Mouse (Mus musculus): ENCODE data around the gene Atp8a2.
"Not testable (repeated sequence)": the region's sequence is repeated elsewhere in the genome, so short reads cannot be mapped to it uniquely, and the experiment has no call there.

The Atp8a2 gene

GRCm38 (mm10) chr14:59931412-59932058 is 265.4 kb downstream of the Atp8a2 start:
- in situ Hi-C loops (cut with MboI, MseI): no loop called here

- in situ Hi-C loops (cut with MboI, MseI): not testable (repeated sequence)
Observed at GRCm38 (mm10) chr14:59929190-59929589, 267.8 kb downstream of the Atp8a2 start.

- in situ Hi-C loops (cut with MboI, MseI): no loop called here
Observed at GRCm38 (mm10) chr14:59928781-59929180, 268.2 kb downstream of the Atp8a2 start.

- in situ Hi-C loops (cut with MboI, MseI): no loop called here
Observed at GRCm38 (mm10) chr14:59927804-59928203, 269.2 kb downstream of the Atp8a2 start.

- in situ Hi-C loops (cut with MboI, MseI): no loop called here
Observed at GRCm38 (mm10) chr14:59919865-59920264, 277.1 kb downstream of the Atp8a2 start.

- in situ Hi-C loops (cut with MboI, MseI): no loop called here
Observed at GRCm38 (mm10) chr14:59903484-59904130, 293.4 kb downstream of the Atp8a2 start.

- in situ Hi-C loops (cut with MboI, MseI): no loop called here
Observed at GRCm38 (mm10) chr14:59893971-59894370, 303.0 kb downstream of the Atp8a2 start.

- in situ Hi-C loops (cut with MboI, MseI): no loop called here
Observed at GRCm38 (mm10) chr14:59892084-59892483, 304.9 kb downstream of the Atp8a2 start.

GRCm38 (mm10) chr14:59891491-59891890 is 305.5 kb downstream of the Atp8a2 start:
- in situ Hi-C loops (cut with MboI, MseI): no loop called here

GRCm38 (mm10) chr14:59890818-59891217 is 306.2 kb downstream of the Atp8a2 start:
- in situ Hi-C loops (cut with MboI, MseI): no loop called here

GRCm38 (mm10) chr14:59890107-59890506 is 306.9 kb downstream of the Atp8a2 start:
- in situ Hi-C loops (cut with MboI, MseI): no loop called here

GRCm38 (mm10) chr14:59888446-59888845 is 308.5 kb downstream of the Atp8a2 start:
- in situ Hi-C loops (cut with MboI, MseI): no loop called here

GRCm38 (mm10) chr14:59888046-59888445 is 308.9 kb downstream of the Atp8a2 start:
- in situ Hi-C loops (cut with MboI, MseI): no loop called here

- in situ Hi-C loops (cut with MboI, MseI): no loop called here
Observed at GRCm38 (mm10) chr14:59887061-59887861, 309.7 kb downstream of the Atp8a2 start.

- in situ Hi-C loops (cut with MboI, MseI): no loop called here
Observed at GRCm38 (mm10) chr14:59883517-59884069, 313.4 kb downstream of the Atp8a2 start.

- in situ Hi-C loops (cut with MboI, MseI): no loop called here
Observed at GRCm38 (mm10) chr14:59880829-59881228, 316.1 kb downstream of the Atp8a2 start.

GRCm38 (mm10) chr14:59878248-59878647 is 318.7 kb downstream of the Atp8a2 start:
- in situ Hi-C loops (cut with MboI, MseI): no loop called here

- in situ Hi-C loops (cut with MboI, MseI): no loop called here
Observed at GRCm38 (mm10) chr14:59876525-59876924, 320.5 kb downstream of the Atp8a2 start.

- in situ Hi-C loops (cut with MboI, MseI): no loop called here
Observed at GRCm38 (mm10) chr14:59868369-59868768, 328.6 kb downstream of the Atp8a2 start.

- in situ Hi-C loops (cut with MboI, MseI): no loop called here
Observed at GRCm38 (mm10) chr14:59867749-59868148, 329.2 kb downstream of the Atp8a2 start.

- in situ Hi-C loops (cut with MboI, MseI): no loop called here
Observed at GRCm38 (mm10) chr14:59866001-59866400, 331.0 kb downstream of the Atp8a2 start.

- in situ Hi-C loops (cut with MboI, MseI): no loop called here
Observed at GRCm38 (mm10) chr14:59862351-59862750, 334.6 kb downstream of the Atp8a2 start.

Data from T-helper 2 cell (primary cell).